Mouse (Mus musculus) C2C12 (cell line): ENCODE results near the gene 1700029I15Rik.

ENCODE experiments used
- CEBPB ChIP-seq: IDR thresholded peaks from one replicate; pipeline ENCODE4 v1.6.1; 2011; ENCODE audit warnings: low read depth, mild to moderate bottlenecking, control low read depth, moderate library complexity
- CTCF ChIP-seq: IDR thresholded peaks from one replicate; pipeline ENCODE4 v1.5.1; 2011; ENCODE audit not compliant: control insufficient read depth, insufficient read depth, insufficient read length
- MAX ChIP-seq: IDR thresholded peaks from one replicate; pipeline ENCODE4 v1.6.1; 2011; ENCODE audit warnings: mild to moderate bottlenecking, control low read depth
- MYOD1 ChIP-seq: IDR thresholded peaks from one replicate; pipeline ENCODE4 v1.6.1; 2011; ENCODE audit warnings: low read depth; ENCODE audit not compliant: control insufficient read depth, insufficient read length
- MYOG ChIP-seq: IDR thresholded peaks from one replicate; pipeline ENCODE4 v1.6.1; 2011; ENCODE audit not compliant: control insufficient read depth, insufficient read length; ENCODE audit errors: extremely low read depth
- USF1 ChIP-seq: IDR thresholded peaks from one replicate; pipeline ENCODE4 v1.6.1; 2011; ENCODE audit warnings: low read depth, mild to moderate bottlenecking, control low read depth, moderate library complexity

DNA sequence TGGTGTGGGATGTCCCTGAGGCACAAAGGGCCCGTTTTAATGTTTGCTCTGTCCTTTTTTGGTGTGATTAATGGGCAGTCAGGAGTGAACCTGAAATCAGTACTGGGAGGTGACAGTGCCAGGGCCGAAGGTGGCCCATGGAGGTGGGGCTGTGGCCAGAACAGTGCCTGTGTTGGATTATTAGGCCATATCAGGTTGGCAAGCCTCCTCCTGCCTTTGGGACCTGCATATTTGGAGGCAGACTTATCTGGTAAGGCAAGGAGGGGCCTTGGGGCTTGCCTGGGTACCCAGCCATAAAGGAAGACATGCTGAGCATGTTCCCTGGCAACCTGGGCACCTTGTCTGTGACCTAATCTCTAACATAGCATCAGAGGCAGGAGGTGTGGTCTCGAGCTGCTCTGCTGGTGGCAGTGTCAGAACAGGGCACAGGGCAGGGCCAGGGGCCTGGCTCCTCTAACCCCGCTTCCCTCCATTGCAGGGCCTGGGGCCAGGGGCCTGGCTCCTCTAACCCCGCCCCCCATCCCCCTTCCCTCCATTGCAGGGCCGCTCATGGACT, 1.8 kb upstream of the 1700029I15Rik start:
- no peak for TF ChIP-seq CEBPB
- TF ChIP-seq USF1, result no peak
- no peak for TF ChIP-seq CTCF
- no peak for TF ChIP-seq MYOD1
- no peak for TF ChIP-seq MAX
- no peak for TF ChIP-seq MYOG
